Mouse (Mus musculus) cortical plate, adult 2 months (tissue): Measurements from ENCODE around the gene Nrxn2.

Source experiments
- CTCF ChIP-seq: fragments of 200-500 bp; IDR thresholded peaks from 2 replicates; pipeline ENCODE4 v1.5.1; 2011; ENCODE audit warnings: mild to moderate bottlenecking, control low read depth, low read length; ENCODE audit not compliant: insufficient read depth; ENCODE audit errors: extremely low read depth
- POLR2A ChIP-seq: fragments of 200-500 bp; IDR thresholded peaks from 2 replicates; pipeline ENCODE4 v1.6.1; 2011; ENCODE audit warnings: mild to moderate bottlenecking, low read length, control low read depth; ENCODE audit not compliant: insufficient read depth; ENCODE audit errors: extremely low read depth

- TF ChIP-seq POLR2A (no peak), CTCF (no peak)
Observed at GRCm38 (mm10) chr19:6519483-6519882, 101.0 kb downstream of the Nrxn2 start.
